Mouse (Mus musculus): ENCODE measurements around the gene Pltp. TPM values are rescaled to one million over a fixed set of nuclear protein-coding genes. Genes with fewer than 3 reads are reported as not detected.

Pltp gene
- total and polyA plus RNA-seq, 3 experiments = 5.2 to 17.1 TPM; not detected in 1

- TF ChIP-seq NELFE (IDR thresholded peaks at IDR 0.05; ENCODE audit: low read depth, low read length) = no peak
- no peak for TF ChIP-seq MAX (IDR thresholded peaks at IDR 0.05; ENCODE audit: low read length)
- peak; percentile 77 for TF ChIP-seq TAL1 (IDR thresholded peaks at IDR 0.05; ENCODE audit: low read length)
- TF ChIP-seq EP300 (IDR thresholded peaks at IDR 0.05; ENCODE audit: low read depth in 1 of 2, low read length in 2 of 2) = peak; percentile 44 to 76
- no peak for TF ChIP-seq ZC3H11A (IDR thresholded peaks at IDR 0.05; ENCODE audit: low read depth, low read length)
- no peak for TF ChIP-seq RCOR1 (IDR thresholded peaks at IDR 0.05; ENCODE audit: low read depth, low read length)
- no peak for TF ChIP-seq NRF1 (IDR thresholded peaks at IDR 0.05; ENCODE audit: insufficient read depth, low read depth, low read length, poor library complexity, severe bottlenecking)
- TF ChIP-seq SIN3A (IDR thresholded peaks at IDR 0.05; ENCODE audit: low read length) = no peak; the same call in 1 of the 2 replicates
- no peak; the same call in 1 of the 2 replicates for TF ChIP-seq MXI1 (IDR thresholded peaks at IDR 0.05; ENCODE audit: low read depth, low read length)
- no peak for TF ChIP-seq POLR2AphosphoS5 (IDR thresholded peaks at IDR 0.05; ENCODE audit: borderline replicate concordance, low read depth, low read length)
Observed at GRCm38 (mm10) chr2:164815821-164816220, 41.7 kb downstream of the Pltp start (continued).

GRCm38 (mm10) chr2:164815348-164815747 is 42.2 kb downstream of the Pltp start:
- Histone ChIP-seq H3K4me1 (ENCODE audit: control insufficient read depth in 1 of 2, insufficient read depth in 2 of 2, low read length in 2 of 2) (peaks cover 6 to 10% of the 10 kb centered on the region in 2 experiments), H3K27me3 (ENCODE audit: control insufficient read depth in 1 of 2, insufficient read depth in 2 of 2, low read length in 2 of 2) (no peaks in the 10 kb centered on the region), H3K79me2 (ENCODE audit: control insufficient read depth, insufficient read depth, low read length, poor library complexity) (no peaks in the 10 kb centered on the region), H3K9ac (ENCODE audit: control insufficient read depth, low read depth, low read length, poor library complexity, severe bottlenecking) (peak overlapping the region; percentile 41), H3K4me3 (ENCODE audit: control insufficient read depth in 1 of 2, insufficient read depth in 1 of 2, low read depth in 2 of 2, low read length in 2 of 2) (peak overlapping the region; percentile 37 to 42), H3K27ac (ENCODE audit: control insufficient read depth, low read depth, low read length) (peak overlapping the region; percentile 80), H3K9me3 (replicated peaks; ENCODE audit: insufficient read depth, low read length) (no peaks in the 10 kb centered on the region), H3K36me3 (ENCODE audit: control insufficient read depth in 1 of 2, insufficient read depth in 2 of 2, low read length in 2 of 2) (peaks cover 0 to 7% of the 10 kb centered on the region in 2 experiments; a peak in 2 of 4 replicates)
- TF ChIP-seq TCF12 (IDR thresholded peaks at IDR 0.05; ENCODE audit: low read depth, low read length) (0 out of 2 replicates have a peak, but pooled peaks have one; percentile 16), MAFK (IDR thresholded peaks at IDR 0.05; ENCODE audit: borderline replicate concordance, low read depth, low read length) (no peak), MXI1 (IDR thresholded peaks at IDR 0.05; ENCODE audit: low read depth, low read length) (peak; percentile 58; the same call in 1 of the 2 replicates), TBP (IDR thresholded peaks at IDR 0.05; ENCODE audit: low read depth, low read length) (peak; percentile 89), MYC (IDR thresholded peaks at IDR 0.05; ENCODE audit: low read depth, low read length) (0 out of 2 replicates have a peak, but pooled peaks have one; percentile 30), USF1 (IDR thresholded peaks at IDR 0.05; ENCODE audit: low read depth, low read length) (0 out of 2 replicates have a peak, but pooled peaks have one; percentile 47), MAX (IDR thresholded peaks at IDR 0.05; ENCODE audit: low read length) (peak; percentile 32; the same call in 1 of the 2 replicates), BHLHE40 (IDR thresholded peaks at IDR 0.05; ENCODE audit: borderline replicate concordance, low read depth, low read length) (0 out of 2 replicates have a peak, but pooled peaks have one; percentile 10), MYB (IDR thresholded peaks at IDR 0.05; ENCODE audit: low read depth, low read length) (0 out of 2 replicates have a peak, but pooled peaks have one; percentile 19), ELF1 (IDR thresholded peaks at IDR 0.05; ENCODE audit: low read depth, low read length) (no peak)
- DNase-seq (ENCODE audit: low read depth, low spot score) = peak; percentile 79
